Mouse (Mus musculus) intestine, embryonic 16.5 days (tissue): ENCODE data around the gene Tpp1. TPM values are rescaled to one million over a fixed set of nuclear protein-coding genes. Genes with fewer than 3 reads are reported as not detected.

Experiments used
- ATAC-seq: fragments of 200-750 bp; cut with Nextera tagmentation; 2 replicates; pipeline ENCODE4 v1.8.0; 2017; ENCODE audit warnings: moderate TSS enrichment, moderate library complexity
- H3K27ac ChIP-seq: fragments of 300-500 bp; sonication (generic); 2 replicates; pipeline ENCODE4 v1.5.1; 2014; ENCODE audit warnings: mild to moderate bottlenecking, low read length
- H3K27me3 ChIP-seq: fragments of 300-500 bp; sonication (generic); replicated peaks from 2 replicates; pipeline ENCODE4 v1.6.1; 2014; ENCODE audit warnings: low read length, control low read depth, mixed read lengths; ENCODE audit not compliant: control insufficient read depth, insufficient read depth
- H3K36me3 ChIP-seq: fragments of 300-500 bp; sonication (generic); 2 replicates; pipeline ENCODE4 v1.6.1; 2014; ENCODE audit warnings: low read length, control low read depth; ENCODE audit not compliant: control insufficient read depth, insufficient read depth
- H3K4me1 ChIP-seq: fragments of 300-500 bp; sonication (generic); 2 replicates; pipeline ENCODE4 v1.6.1; 2014; ENCODE audit warnings: low read length, control low read depth, mixed read lengths; ENCODE audit not compliant: control insufficient read depth, insufficient read depth
- H3K4me2 ChIP-seq: fragments of 300-500 bp; sonication (generic); 2 replicates; pipeline ENCODE4 v1.6.1; 2014; ENCODE audit warnings: low read depth, low read length, control low read depth
- H3K4me3 ChIP-seq: fragments of 300-500 bp; sonication (generic); 2 replicates; pipeline ENCODE4 v1.5.1; 2014; ENCODE audit warnings: mild to moderate bottlenecking, low read length
- H3K9ac ChIP-seq: fragments of 300-500 bp; sonication (generic); 2 replicates; pipeline ENCODE4 v1.6.1; 2014; ENCODE audit warnings: low read depth, low read length
- H3K9me3 ChIP-seq: fragments of 300-500 bp; sonication (generic); 2 replicates; pipeline ENCODE4 v1.6.1; 2016; ENCODE audit warnings: low read length, control low read depth; ENCODE audit not compliant: control insufficient read depth
- WGBS: fragments of 180-500 bp; shearing (Covaris S2); extraction: QIAGEN DNeasy Blood & Tissue Kit; methylation state at CpG from one replicate; pipeline ENCODE4 v1.1.7; 2014; 5-methylcytosine and 5-hydroxymethylcytosine counted together
- polyA plus RNA-seq: library from polyadenylated mRNA; unstranded; fragments of >200 nt; fragmentation: Nextera tagmentation; extraction: Ambion mirVana; gene quantifications from 2 replicates; pipeline ENCODE4 v1.2.1, GENCODE M21; 2015

Gene Tpp1
- polyA plus RNA-seq, 1 experiment from 2014 or later: 152 TPM

DNA sequence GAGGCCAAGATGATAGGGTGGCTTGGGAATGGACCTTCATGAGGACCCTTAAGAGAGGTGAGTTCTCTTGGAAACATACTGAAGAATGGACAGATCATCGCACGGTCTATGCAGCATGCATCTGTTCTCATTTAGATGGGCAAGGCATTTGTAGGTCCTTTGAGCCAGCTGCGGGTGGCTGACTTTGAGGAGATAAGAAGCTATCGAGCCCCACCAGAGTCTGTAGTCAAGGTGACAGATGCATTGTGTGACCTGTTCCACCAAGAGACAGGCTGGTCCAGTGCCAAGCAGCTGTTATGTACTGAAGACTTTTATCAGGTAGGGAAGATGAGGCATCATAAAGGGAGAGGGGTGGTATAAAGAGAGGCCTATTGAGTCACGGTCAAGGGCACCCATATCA, 43.3 kb downstream of the Tpp1 start:
- ATAC-seq: no peak
- no peaks in the 10 kb centered on the region for H3K27me3 ChIP-seq
- no peaks in the 10 kb centered on the region for H3K36me3 ChIP-seq
- no peak overlapping the region for H3K4me2 ChIP-seq
- no peak overlapping the region for H3K27ac ChIP-seq
- H3K9me3 ChIP-seq: no peaks in the 10 kb centered on the region
- H3K4me1 ChIP-seq: no peaks in the 10 kb centered on the region
- WGBS: 93% methylated on average over 5 of the region's 5 CpGs
- no peak overlapping the region for H3K9ac ChIP-seq
- no peak overlapping the region for H3K4me3 ChIP-seq

DNA sequence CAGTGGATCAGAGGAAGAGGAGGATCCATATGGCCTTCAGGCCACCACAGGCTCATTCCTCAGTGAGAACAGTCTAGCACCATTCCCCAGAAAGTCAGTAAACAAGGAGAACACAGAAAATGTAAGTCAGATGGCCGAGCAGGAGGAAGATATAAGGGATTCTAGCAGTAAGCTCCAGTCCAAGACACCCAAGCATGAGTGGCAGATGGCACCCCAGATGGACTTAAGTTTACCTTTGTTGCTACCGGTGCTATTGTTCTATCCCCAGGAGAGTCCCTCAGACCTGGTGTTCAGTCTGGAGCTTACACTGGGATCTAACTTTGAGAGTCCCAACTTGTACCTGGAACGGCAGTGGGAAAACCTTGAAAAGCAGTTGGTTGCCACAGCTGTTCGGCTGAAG, 48.2 kb downstream of the Tpp1 start:
- no peak overlapping the region for H3K9ac ChIP-seq
- no peaks in the 10 kb centered on the region for H3K27me3 ChIP-seq
- H3K4me1 ChIP-seq: no peaks in the 10 kb centered on the region
- no peaks in the 10 kb centered on the region for H3K36me3 ChIP-seq
- H3K27ac ChIP-seq: no peak overlapping the region
- H3K9me3 ChIP-seq: no peaks in the 10 kb centered on the region
- H3K4me2 ChIP-seq: no peak overlapping the region
- ATAC-seq: no peak
- no peak overlapping the region for H3K4me3 ChIP-seq
- whole genome bisulfite sequencing: 82% methylated on average over 4 of the region's 4 CpGs

DNA sequence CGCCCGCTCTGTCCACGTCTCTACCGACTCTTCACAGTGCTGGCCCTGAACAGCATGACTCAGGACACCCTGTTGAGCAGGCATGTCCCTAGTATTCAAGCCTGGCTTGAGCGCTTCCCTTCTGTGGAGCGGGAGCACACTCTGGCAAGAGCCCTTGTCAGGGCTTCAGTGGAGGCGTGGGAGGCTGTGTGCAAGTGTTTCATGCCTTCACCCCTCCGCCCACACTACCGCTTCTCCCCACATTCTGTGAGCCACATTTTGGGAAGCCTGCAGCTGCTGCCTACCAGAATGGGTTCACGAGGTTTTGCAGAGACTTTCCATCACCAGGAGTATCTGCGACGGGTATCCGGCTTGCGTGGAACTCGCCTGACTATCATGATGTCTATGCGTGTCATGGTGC, 48.9 kb downstream of the Tpp1 start:
- H3K4me3 ChIP-seq: no peak overlapping the region
- no peak for ATAC-seq
- no peaks in the 10 kb centered on the region for H3K4me1 ChIP-seq
- no peak overlapping the region for H3K9ac ChIP-seq
- H3K9me3 ChIP-seq: no peaks in the 10 kb centered on the region
- no peak overlapping the region for H3K4me2 ChIP-seq
- 86% methylated on average over 16 of the region's 16 CpGs for WGBS
- H3K36me3 ChIP-seq: no peaks in the 10 kb centered on the region
- no peaks in the 10 kb centered on the region for H3K27me3 ChIP-seq
- no peak overlapping the region for H3K27ac ChIP-seq

Other genes starting within 250 kb of the Tpp1 start
- gene Smpd1, start 197.9 kb downstream of the Tpp1 start, polyA plus RNA-seq: 32.8 and 33.0 TPM in 2 replicates
- gene Apbb1, start 170.6 kb downstream of the Tpp1 start, polyA plus RNA-seq: 29.2 and 35.2 TPM in 2 replicates
- 3.0 and 7.5 TPM in 2 replicates for gene Hpx, start 152.1 kb downstream of the Tpp1 start, polyA plus RNA-seq
- 18.0 and 19.1 TPM in 2 replicates for gene Trim3, start 118.7 kb downstream of the Tpp1 start, polyA plus RNA-seq
- 188 and 200 TPM in 2 replicates for gene Timm10b, start 112.2 kb downstream of the Tpp1 start, polyA plus RNA-seq
- 69.9 and 74.7 TPM in 2 replicates for gene Arfip2, start 111.8 kb downstream of the Tpp1 start, polyA plus RNA-seq
- 27.7 and 34.6 TPM in 2 replicates for gene Gm45799, start 111.7 kb downstream of the Tpp1 start, polyA plus RNA-seq
- gene Dnhd1, start 101.4 kb downstream of the Tpp1 start, polyA plus RNA-seq: 0.59 and 1.1 TPM in 2 replicates
- 317 and 323 TPM in 2 replicates for gene Ilk, start 15.6 kb downstream of the Tpp1 start, polyA plus RNA-seq
- 26.2 and 32.6 TPM in 2 replicates for gene Rrp8, start 14.8 kb downstream of the Tpp1 start, polyA plus RNA-seq
- gene Taf10, start 7.9 kb downstream of the Tpp1 start, polyA plus RNA-seq: 114 and 119 TPM in 2 replicates
- 4.9 and 5.2 TPM in 2 replicates for gene Dchs1, start 35.4 kb upstream of the Tpp1 start, polyA plus RNA-seq
- 373 and 394 TPM in 2 replicates for gene Mrpl17, start 58.9 kb upstream of the Tpp1 start, polyA plus RNA-seq
- gene Gm4070, start 201.7 kb upstream of the Tpp1 start, polyA plus RNA-seq: 0.50 and 0.55 TPM in 2 replicates